Mouse (Mus musculus) liver, embryonic 16.5 days (tissue): ENCODE results near the gene Amz1. TPM values are rescaled to one million over a fixed set of nuclear protein-coding genes. Genes with fewer than 3 reads are reported as not detected.
A peak's percentile ranks its signal among the peaks of the same experiment; 100 is the strongest.

Experiments
- ATAC-seq: fragments of 200-750 bp; cut with Nextera tagmentation; 2 replicates; pipeline ENCODE4 v1.8.0; 2017; ENCODE audit warnings: low read depth, mild to moderate bottlenecking, moderate number of reproducible peaks, moderate library complexity
- H3K27ac ChIP-seq: fragments of 300-500 bp; sonication (generic); 2 replicates; pipeline ENCODE4 v1.5.1; 2014; ENCODE audit warnings: mild to moderate bottlenecking, low read length
- H3K27me3 ChIP-seq: fragments of 300-500 bp; sonication (generic); 2 replicates; pipeline ENCODE4 v1.6.1; 2014; ENCODE audit warnings: low read depth, low read length, mixed read lengths; ENCODE audit not compliant: control insufficient read depth, insufficient read depth
- H3K36me3 ChIP-seq: fragments of 300-500 bp; sonication (generic); 2 replicates; pipeline ENCODE4 v1.6.1; 2014; ENCODE audit warnings: mild to moderate bottlenecking; ENCODE audit not compliant: control insufficient read depth, insufficient read depth
- H3K4me1 ChIP-seq: fragments of 300-500 bp; sonication (generic); 2 replicates; pipeline ENCODE4 v1.6.1; 2014; ENCODE audit warnings: low read depth, low read length, mixed read lengths; ENCODE audit not compliant: control insufficient read depth
- H3K4me2 ChIP-seq: fragments of 300-500 bp; sonication (generic); 2 replicates; pipeline ENCODE4 v1.6.1; 2014; ENCODE audit warnings: low read depth, low read length, mixed read lengths
- H3K4me3 ChIP-seq: fragments of 300-500 bp; sonication (generic); 2 replicates; pipeline ENCODE4 v1.5.1; 2014; ENCODE audit warnings: low read depth, mild to moderate bottlenecking, low read length
- H3K9ac ChIP-seq: fragments of 300-500 bp; sonication (generic); 2 replicates; pipeline ENCODE4 v1.6.1; 2014; ENCODE audit warnings: low read depth, low read length
- H3K9me3 ChIP-seq: fragments of 300-500 bp; sonication (generic); replicated peaks from 2 replicates; pipeline ENCODE4 v1.6.1; 2016; ENCODE audit warnings: low read length; ENCODE audit not compliant: control insufficient read depth
- WGBS: fragments of 180-500 bp; shearing (Covaris S2); extraction: QIAGEN DNeasy Blood & Tissue Kit; methylation state at CpG from one replicate; pipeline ENCODE4 v1.1.7; 2014; ENCODE audit not compliant: insufficient replicate concordance; 5-methylcytosine and 5-hydroxymethylcytosine counted together
- polyA plus RNA-seq: library from polyadenylated mRNA; unstranded; fragments of >200 nt; fragmentation: Nextera tagmentation; extraction: Ambion mirVana; gene quantifications from 2 replicates; pipeline ENCODE4 v1.2.1, GENCODE M21; 2015

Gene Amz1
- polyA plus RNA-seq, 1 experiment from 2014 or later, result 1.8 TPM

GRCm38 (mm10) chr5:140695987-140696386 is 27.9 kb upstream of the Amz1 start:
- Histone ChIP-seq H3K27ac (no peak overlapping the region), H3K36me3 (no peaks in the 10 kb centered on the region; the same call in 1 of the 2 replicates), H3K4me2 (no peak overlapping the region), H3K27me3 (no peaks in the 10 kb centered on the region), H3K9me3 (no peaks in the 10 kb centered on the region), H3K4me1 (peaks cover 2% of the 10 kb centered on the region; the same call in 1 of the 2 replicates), H3K9ac (no peak overlapping the region), H3K4me3 (no peak overlapping the region)
- ATAC-seq, result no peak
- WGBS, result 74% methylated on average over 7 of the region's 7 CpGs

- H3K27me3 ChIP-seq, result no peaks in the 10 kb centered on the region
- H3K4me3 ChIP-seq, result 0 out of 2 replicates have a peak overlapping the region, but pooled peaks have one; percentile 6
- peak overlapping the region; percentile 32 for H3K4me2 ChIP-seq
- H3K9ac ChIP-seq, result no peak overlapping the region
- 63% methylated on average over 9 of the region's 9 CpGs for WGBS
- H3K4me1 ChIP-seq, result peaks cover 31% of the 10 kb centered on the region
- no peak for ATAC-seq
- H3K36me3 ChIP-seq, result no peaks in the 10 kb centered on the region
- H3K9me3 ChIP-seq, result no peaks in the 10 kb centered on the region
- H3K27ac ChIP-seq, result peak overlapping the region; percentile 24; the same call in 1 of the 2 replicates
Measured at GRCm38 (mm10) chr5:140699776-140700175, 24.2 kb upstream of the Amz1 start.

GRCm38 (mm10) chr5:140701661-140702060 is 22.3 kb upstream of the Amz1 start:
- Histone ChIP-seq H3K27me3 (no peaks in the 10 kb centered on the region), H3K4me2 (peak overlapping the region; percentile 93), H3K36me3 (no peaks in the 10 kb centered on the region), H3K4me3 (peak overlapping the region; percentile 74), H3K9me3 (no peaks in the 10 kb centered on the region), H3K4me1 (peaks cover 44% of the 10 kb centered on the region), H3K27ac (peak overlapping the region; percentile 89), H3K9ac (peak overlapping the region; percentile 74)
- peak; percentile 3 for ATAC-seq
- under 1% methylated on average over 25 of the region's 25 CpGs for WGBS

- peak within 1 kb of the TSS; percentile 89 for H3K27ac ChIP-seq
- H3K4me1 ChIP-seq, result peaks cover 44% of the 10 kb centered on the region
- H3K4me2 ChIP-seq, result peak within 1 kb of the TSS; percentile 93
- peak; percentile 43 for ATAC-seq
- H3K27me3 ChIP-seq, result no peaks in the 10 kb centered on the region
- H3K4me3 ChIP-seq, result peak within 1 kb of the TSS; percentile 74
- H3K9ac ChIP-seq, result peak within 1 kb of the TSS; percentile 74
- H3K9me3 ChIP-seq, result no peaks in the 10 kb centered on the region
- WGBS, result 0% methylated on average over 31 of the region's 33 CpGs
- no peaks in the 10 kb centered on the region for H3K36me3 ChIP-seq
Measured at GRCm38 (mm10) chr5:140702103-140702513, 21.8 kb upstream of the Amz1 start, which contains the start of gene Iqce. Iqce (minus strand) TSS chr5:140702378.

- Histone ChIP-seq H3K4me1 (peaks cover 44% of the 10 kb centered on the region), H3K9me3 (no peaks in the 10 kb centered on the region), H3K27ac (peak overlapping the region; percentile 89), H3K27me3 (no peaks in the 10 kb centered on the region), H3K4me3 (peak overlapping the region; percentile 74), H3K9ac (peak overlapping the region; percentile 74; the same call in 1 of the 2 replicates), H3K36me3 (0 out of 2 replicates have a peak, but pooled peaks cover 2% of the 10 kb centered on the region), H3K4me2 (peak overlapping the region; percentile 93)
- 62% methylated on average over 19 of the region's 19 CpGs for WGBS
- no peak for ATAC-seq
Measured at GRCm38 (mm10) chr5:140702618-140703175, 21.2 kb upstream of the Amz1 start.

GRCm38 (mm10) chr5:140703480-140704377 is 20.2 kb upstream of the Amz1 start:
- H3K9ac ChIP-seq, result peak overlapping the region; percentile 57
- 14% methylated on average over 17 of the region's 17 CpGs for WGBS
- peak overlapping the region; percentile 91 for H3K27ac ChIP-seq
- no peaks in the 10 kb centered on the region for H3K9me3 ChIP-seq
- peak overlapping the region; percentile 62 for H3K4me3 ChIP-seq
- ATAC-seq, result no peak
- H3K27me3 ChIP-seq, result no peaks in the 10 kb centered on the region
- H3K4me1 ChIP-seq, result peaks cover 44% of the 10 kb centered on the region
- H3K4me2 ChIP-seq, result peak overlapping the region; percentile 85
- 0 out of 2 replicates have a peak, but pooled peaks cover 2% of the 10 kb centered on the region for H3K36me3 ChIP-seq

- Histone ChIP-seq H3K36me3 (0 out of 2 replicates have a peak, but pooled peaks cover 2% of the 10 kb centered on the region), H3K4me3 (peak within 1 kb of the TSS; percentile 62), H3K4me1 (peaks cover 44% of the 10 kb centered on the region), H3K4me2 (peak within 1 kb of the TSS; percentile 85), H3K27me3 (no peaks in the 10 kb centered on the region), H3K9me3 (no peaks in the 10 kb centered on the region), H3K9ac (peak within 1 kb of the TSS; percentile 69), H3K27ac (peak within 1 kb of the TSS; percentile 91)
- ATAC-seq, result peak; percentile 89
- under 1% methylated on average over 69 of the region's 69 CpGs for WGBS
Measured at GRCm38 (mm10) chr5:140704378-140705251, 19.3 kb upstream of the Amz1 start, which contains the start of gene Brat1. Brat1 (plus strand) TSS chr5:140705011.

GRCm38 (mm10) chr5:140705501-140706171 is 18.3 kb upstream of the Amz1 start:
- H3K36me3 ChIP-seq, result 0 out of 2 replicates have a peak, but pooled peaks cover 2% of the 10 kb centered on the region
- peak overlapping the region; percentile 85 for H3K27ac ChIP-seq
- H3K27me3 ChIP-seq, result no peaks in the 10 kb centered on the region
- H3K4me1 ChIP-seq, result peaks cover 42% of the 10 kb centered on the region
- H3K9me3 ChIP-seq, result no peaks in the 10 kb centered on the region
- peak overlapping the region; percentile 62 for H3K4me3 ChIP-seq
- no peak for ATAC-seq
- peak overlapping the region; percentile 85 for H3K4me2 ChIP-seq
- peak overlapping the region; percentile 58 for H3K9ac ChIP-seq
- WGBS, result 31% methylated on average over 7 of the region's 7 CpGs
